8 mouse cellular contexts compared by ENCODE assay signal in the genomic region with DNA sequence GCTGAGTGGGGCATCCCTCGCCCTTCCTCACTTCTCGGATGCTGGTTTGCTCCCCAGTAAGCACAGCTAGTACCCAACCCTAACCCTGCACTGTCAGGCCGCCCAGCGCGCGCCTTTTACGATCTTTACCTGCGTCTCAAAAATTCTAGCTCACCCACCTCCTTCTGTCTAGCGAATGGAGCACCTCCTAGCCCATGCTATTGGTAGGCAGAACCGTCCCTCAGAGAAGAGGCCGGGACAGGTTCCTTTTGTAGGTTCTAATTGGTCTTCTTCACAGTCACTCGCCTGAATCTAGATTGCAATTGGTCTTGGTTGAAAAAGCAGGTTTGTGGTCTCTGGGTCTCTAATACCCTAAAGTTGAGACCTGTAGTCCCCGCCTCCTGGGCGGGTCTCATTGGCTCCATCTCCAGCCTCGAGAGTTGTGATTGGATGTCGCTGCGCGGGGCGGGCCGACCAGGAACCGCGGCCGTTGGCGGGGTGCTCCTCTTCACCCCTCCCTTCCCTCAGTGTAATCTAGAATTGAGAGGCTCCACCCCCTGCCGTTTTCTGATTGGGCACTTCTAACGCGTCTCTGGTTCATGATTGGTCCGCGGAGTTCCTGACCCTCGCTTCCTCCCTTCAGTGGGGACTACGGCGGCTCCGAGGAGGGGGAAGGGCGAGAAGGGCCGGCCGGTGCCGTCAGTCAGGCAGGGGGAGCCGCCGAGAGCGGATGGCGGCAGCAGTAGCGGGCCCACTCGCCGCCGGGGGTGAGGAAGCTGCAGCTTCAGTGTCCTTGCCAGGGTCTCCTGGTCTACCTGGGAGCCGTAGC. TPM values are rescaled to one million over a fixed set of nuclear protein-coding genes. Genes with fewer than 3 reads are reported as not detected.
DNase-seq lines count a peak whose midpoint lies in the region; ATAC-seq and TF ChIP-seq lines count a peak whose summit lies in the region.

Fbxo24 (minus strand) TSS at position 505 of the 808 bp plus-strand sequence.
Lrch4 (plus strand) TSS at position 624 of the 808 bp plus-strand sequence.
Gm20605 (plus strand) TSS at position 678 of the 808 bp plus-strand sequence.

- H3K4me1 ChIP-seq in cortical plate, adult 2 months (ENCODE audit: control insufficient read depth, insufficient read depth, low read length) = no peaks in the 10 kb centered on the region
- H3K4me1 ChIP-seq in megakaryocyte, embryonic 14.5 days = peaks cover 67% of the 10 kb centered on the region

- H3K36me3 ChIP-seq in megakaryocyte, embryonic 14.5 days (replicated peaks; ENCODE audit: low read length) = peaks cover 15% of the 10 kb centered on the region

- H3K9me3 ChIP-seq in megakaryocyte, embryonic 14.5 days = no peaks in the 10 kb centered on the region

- TF ChIP-seq CTCF in cortical plate, adult 2 months (IDR thresholded peaks at IDR 0.05; ENCODE audit: extremely low read depth, insufficient read depth, low read length) = no peak

- ATAC-seq in activated CD4-positive, CD25-positive, alpha-beta regulatory T cell, adult 4 months = peak; percentile 77

- TF ChIP-seq POLR2A in cortical plate, adult 2 months (IDR thresholded peaks at IDR 0.05; ENCODE audit: extremely low read depth, insufficient read depth, low read length) = peak; percentile 93

- H3K27me3 ChIP-seq in megakaryocyte, embryonic 14.5 days (replicated peaks) = no peaks in the 10 kb centered on the region

- H3K27ac ChIP-seq in cortical plate, adult 2 months (ENCODE audit: insufficient read depth, low read length) = peak within 1 kb of the TSS; percentile 79

- peak; percentile 100 for DNase-seq in gastrocnemius, adult 8-10 months (ENCODE audit: low spot score in 2 of 2)
- DNase-seq in hindlimb bud, embryonic 11.5 days (ENCODE audit: extremely low spot score, low read depth, low spot score) = peak; percentile 99
- DNase-seq in left cerebral cortex, adult 8-10 months (ENCODE audit: low spot score in 2 of 2) = peak; percentile 91 to 100
- peak; percentile 99 to 100 for DNase-seq in right cerebral cortex, postnatal 10 days (ENCODE audit: low spot score in 2 of 2)
- peak; percentile 90 for DNase-seq in urinary bladder, postnatal 25 days (ENCODE audit: low spot score)

- H3K4me3 ChIP-seq in cortical plate, adult 2 months (ENCODE audit: insufficient read depth, low read length) = peak within 1 kb of the TSS; percentile 90
- peak within 1 kb of the TSS; percentile 100 for H3K4me3 ChIP-seq in megakaryocyte, embryonic 14.5 days (replicated peaks)

RNA-seq across cellular contexts. Expression of gene Fbxo24, which starts in this region (rescaled TPM):
- under 1 TPM in 1 of 2 experiments, not detected in 1; 0.33 TPM for polyA plus RNA-seq in activated CD4-positive, CD25-positive, alpha-beta regulatory T cell, adult 4 months (2017; shearing (Covaris generic))
- 0.23 and 0.29 TPM in 2 replicates for polyA plus RNA-seq in cortical plate, adult 2 months (2012; rRNA removed)
- under 1 TPM in 2 of 4 experiments, not detected in 2; 0.20 to 0.29 TPM for total RNA-seq in gastrocnemius, adult 8-10 months (2022)
- under 1 TPM; 0.16 to 0.28 (median 0.20) TPM for total RNA-seq in left cerebral cortex, adult 8-10 months (2022)
- 0.15 TPM in 1 of 2 replicates, not detected in the other for polyA plus RNA-seq in megakaryocyte, embryonic 14.5 days (2012; ENCODE audit: insufficient read depth, low replicate concordance)

RNA-seq across cellular contexts. Expression of gene Lrch4, which starts in this region (rescaled TPM):
- polyA plus RNA-seq in activated CD4-positive, CD25-positive, alpha-beta regulatory T cell, adult 4 months (2017; shearing (Covaris generic)) = 10 to 100 TPM; 61.6 to 68.6 TPM
- 11.5 and 15.0 TPM in 2 replicates for polyA plus RNA-seq in cortical plate, adult 2 months (2012; rRNA removed)
- 10 to 100 TPM; 12.7 to 15.7 (median 14.6) TPM for total RNA-seq in gastrocnemius, adult 8-10 months (2022)
- total RNA-seq in left cerebral cortex, adult 8-10 months (2022) = 10 to 100 TPM in 3 of 4 experiments, 1 to 10 TPM in 1; 9.5 to 18.0 (median 16.0) TPM
- polyA plus RNA-seq in megakaryocyte, embryonic 14.5 days (2012; ENCODE audit: insufficient read depth, low replicate concordance) = 138 and 187 TPM in 2 replicates

RNA-seq across cellular contexts. Expression of gene Gm20605, which starts in this region (rescaled TPM):
- polyA plus RNA-seq in activated CD4-positive, CD25-positive, alpha-beta regulatory T cell, adult 4 months (2017; shearing (Covaris generic)) = 10 to 100 TPM in 1 of 2 experiments, 1 to 10 TPM in 1; 8.1 to 10.2 TPM
- 11.0 and 12.6 TPM in 2 replicates for polyA plus RNA-seq in cortical plate, adult 2 months (2012; rRNA removed)
- total RNA-seq in gastrocnemius, adult 8-10 months (2022) = 1 to 10 TPM; 1.9 to 3.5 (median 2.5) TPM
- total RNA-seq in left cerebral cortex, adult 8-10 months (2022) = 10 to 100 TPM in 1 of 4 experiments, 1 to 10 TPM in 3; 5.6 to 11.5 (median 8.8) TPM
- polyA plus RNA-seq in megakaryocyte, embryonic 14.5 days (2012; ENCODE audit: insufficient read depth, low replicate concordance) = 5.6 and 30.5 TPM in 2 replicates

Comparison
In these comparisons a context has a peak if more than half of its experiments do, and no peak if none do; other contexts are left out.
1. Peak in every context shown above with its lines: DNase-seq, ATAC-seq, H3K4me3 ChIP-seq and H3K27ac ChIP-seq.